Mouse (Mus musculus) CH12.LX (cell line): ENCODE results near the gene Dmrtc2.

ENCODE experiments used
- CTCF ChIP-seq, 2 experiments: IDR thresholded peaks in 1 of 2; conservative IDR thresholded peaks in 1 of 2; 2 replicates each; pipeline ENCODE4 v1.5.1; 2011 to 2012; ENCODE audit warnings: low read depth in 2 of 2, low read length in 2 of 2, improper control_type of control experiment in 1 of 2, inconsistent platforms in 1 of 2, mild to moderate bottlenecking in 1 of 2, moderate library complexity in 1 of 2
- E2F4 ChIP-seq: IDR thresholded peaks from 2 replicates; pipeline ENCODE4 v1.6.1; 2011; ENCODE audit warnings: low read depth, low read length, improper control_type of control experiment; ENCODE audit not compliant: insufficient replicate concordance
- POLR2A ChIP-seq: IDR thresholded peaks from 2 replicates; pipeline ENCODE4 v1.6.1; 2011; ENCODE audit warnings: low read depth, mild to moderate bottlenecking, improper control_type of control experiment, low read length
- RCOR1 ChIP-seq: conservative IDR thresholded peaks from 2 replicates; pipeline ENCODE4 v1.6.1; 2012; ENCODE audit warnings: low read depth, mild to moderate bottlenecking, inconsistent platforms, low read length, improper control_type of control experiment
- TCF12 ChIP-seq: IDR thresholded peaks from 2 replicates; pipeline ENCODE4 v1.6.1; 2014; ENCODE audit warnings: low read depth, mild to moderate bottlenecking, inconsistent platforms, low read length, improper control_type of control experiment
- USF1 ChIP-seq: IDR thresholded peaks from 2 replicates; pipeline ENCODE4 v1.6.1; 2014; ENCODE audit warnings: low read depth, mild to moderate bottlenecking, inconsistent platforms, low read length, improper control_type of control experiment
- ZMIZ1 ChIP-seq: IDR thresholded peaks from 2 replicates; pipeline ENCODE4 v1.6.1; 2012; ENCODE audit warnings: low read depth, mild to moderate bottlenecking, inconsistent platforms, low read length, improper control_type of control experiment

DNA sequence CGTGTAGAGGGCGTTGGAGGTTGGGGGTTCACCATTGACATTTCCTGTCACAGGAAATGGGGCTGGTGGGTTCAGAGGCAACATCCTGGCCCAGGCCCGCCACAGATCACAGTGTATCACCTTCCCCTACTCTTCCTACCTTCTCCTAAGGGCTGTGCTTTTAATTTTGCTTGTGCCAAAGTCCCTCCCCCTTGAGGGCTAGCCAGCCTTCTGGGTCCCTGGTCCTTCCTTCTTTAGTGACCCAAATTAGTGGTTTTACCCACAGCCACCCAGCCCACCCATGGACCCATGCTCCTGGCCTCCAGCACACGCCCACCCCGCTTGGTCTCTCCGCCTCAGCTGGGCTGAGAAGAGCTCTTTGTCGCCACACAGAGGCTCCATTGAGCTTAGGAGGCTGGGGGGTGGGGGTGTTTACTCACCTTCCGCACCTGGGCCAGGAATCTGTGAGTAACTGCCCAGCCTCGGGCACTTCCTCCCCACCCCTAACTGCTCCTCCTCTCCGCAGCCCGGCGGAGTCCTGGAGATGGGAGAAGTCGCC lies 37.4 kb downstream of the Dmrtc2 start:
- TF ChIP-seq USF1 (no peak), RCOR1 (no peak), ZMIZ1 (no peak), POLR2A (no peak), CTCF (conservative IDR thresholded peaks at IDR 0.05 in 1 of 2, IDR thresholded peaks at IDR 0.05 in 1 of 2; ENCODE audit: low read depth in 2 of 2, low read length in 2 of 2) (0 out of 4 replicates have a peak, but pooled peaks of 1 of the 2 experiments have one; percentile 7), E2F4 (no peak), TCF12 (no peak)
